Mouse (Mus musculus): ENCODE results near the gene Pate2. TPM values are rescaled to one million over a fixed set of nuclear protein-coding genes. Genes with fewer than 3 reads are reported as not detected.
A peak's percentile ranks its signal among the peaks of the same experiment; 100 is the strongest.

The Pate2 gene
- 1.5 and 1.7 TPM in 2 replicates for polyA plus RNA-seq (2016; fragmentation: Nextera tagmentation; extraction: Ambion mirVana)

DNA sequence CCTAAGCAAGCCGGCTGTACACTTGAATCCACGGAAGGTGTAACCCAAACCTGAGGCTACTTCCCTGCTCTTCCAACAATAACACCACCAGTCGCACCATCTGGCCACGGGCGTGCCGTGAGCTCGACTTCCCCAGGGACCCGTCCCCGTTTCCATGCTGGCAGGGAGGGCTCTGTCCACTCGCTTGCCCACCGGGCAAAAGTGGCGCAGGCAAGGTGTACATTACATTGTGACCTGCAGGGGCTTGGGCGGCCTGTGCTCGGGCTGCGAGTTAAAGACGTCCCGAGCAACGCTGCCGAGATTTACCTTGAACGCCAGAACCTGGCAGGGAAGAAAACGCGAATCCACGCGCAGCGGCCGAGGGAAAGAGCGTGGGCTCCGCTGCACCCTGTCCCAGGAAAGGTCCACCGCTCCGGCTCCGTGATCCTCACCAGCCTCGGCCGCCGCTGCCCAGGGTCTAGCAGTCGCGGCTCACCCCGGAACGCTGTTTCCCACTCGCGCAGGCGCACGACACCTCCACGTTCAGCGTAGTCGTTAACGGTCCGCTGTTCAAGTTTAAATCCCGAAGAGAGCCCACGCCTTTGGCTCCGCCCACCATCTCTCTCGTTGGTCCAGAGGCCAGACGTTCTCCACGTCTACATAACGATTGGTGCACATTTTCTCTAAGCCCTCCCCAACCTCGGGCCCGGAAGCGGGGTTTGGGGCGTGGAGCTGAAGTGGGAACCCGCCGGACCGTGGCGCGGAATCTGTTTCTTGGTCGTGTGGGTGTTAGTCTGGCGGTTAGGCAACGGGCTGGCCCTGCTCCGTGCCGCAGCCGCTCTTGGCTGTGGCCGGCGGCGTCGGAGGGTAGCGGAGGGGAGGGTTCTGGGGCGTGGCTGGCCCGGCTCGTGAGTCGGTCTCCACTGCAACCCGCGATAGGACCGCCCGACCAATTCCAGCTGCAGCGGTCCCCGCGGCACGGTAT, at the start of gene Pate2, which contains the start of gene Hyls1:
Gene Pate2, plus strand, starts transcription at position 714 of the 964 bp plus-strand sequence.
Gene Hyls1, minus strand, starts transcription at position 828 of the 964 bp plus-strand sequence.
- H3K27me3 ChIP-seq (replicated peaks) = peaks cover 6% of the 10 kb centered on the region
- peak; percentile 99 for ATAC-seq (ENCODE audit: low FRiP score, low read depth)
- H3K4me3 ChIP-seq = peak within 1 kb of the TSS; percentile 72
- no peaks in the 10 kb centered on the region for H3K9me3 ChIP-seq
- peak within 1 kb of the TSS; percentile 68 for H3K4me2 ChIP-seq (replicated peaks)
- under 1% methylated on average over 86 of the region's 86 CpGs for WGBS
- H3K36me3 ChIP-seq = peaks cover 17% of the 10 kb centered on the region
- H3K9ac ChIP-seq = peak within 1 kb of the TSS; percentile 78
- peaks cover 6% of the 10 kb centered on the region for H3K4me1 ChIP-seq
- peak within 1 kb of the TSS; percentile 82 for H3K27ac ChIP-seq

DNA sequence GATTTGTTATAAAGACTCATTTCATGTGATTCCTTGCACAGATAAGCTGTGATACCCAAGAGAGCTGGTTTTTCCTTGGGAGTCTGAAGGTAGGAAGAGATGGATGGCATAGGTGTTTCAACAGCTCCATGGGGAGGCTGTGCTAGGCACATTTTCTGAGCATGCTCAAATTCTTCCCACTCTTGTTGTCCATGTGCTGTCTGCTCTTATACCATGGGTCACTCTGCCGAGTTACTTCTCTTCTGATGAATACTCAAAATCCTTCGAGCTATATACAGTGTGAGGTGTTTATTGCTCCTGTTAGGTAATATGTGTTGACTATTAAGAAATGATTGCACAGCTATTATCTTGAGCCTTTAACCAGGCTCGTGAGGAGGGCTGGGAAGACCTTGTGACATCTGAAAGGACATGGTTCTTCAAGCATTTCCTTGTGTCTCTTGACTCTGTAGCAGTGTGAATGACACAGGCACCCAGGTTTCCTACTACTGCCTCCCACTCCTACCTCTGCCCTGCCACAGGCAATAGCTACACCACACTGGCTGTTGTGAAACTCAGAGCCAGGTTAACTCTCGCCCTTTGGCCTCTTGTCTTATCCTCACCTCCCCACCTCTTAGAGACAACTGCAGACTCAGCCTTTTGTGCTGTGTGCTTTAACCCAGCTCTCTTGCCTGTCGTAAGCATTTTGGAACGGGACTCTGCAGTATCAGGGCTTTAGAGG, 49.3 kb upstream of the Pate2 start:
- no peak for ATAC-seq (ENCODE audit: low FRiP score, low read depth)
- 85% methylated on average over 6 of the region's 6 CpGs for WGBS
- Histone ChIP-seq H3K4me1 (peaks cover 10% of the 10 kb centered on the region), H3K36me3 (no peaks in the 10 kb centered on the region), H3K9me3 (no peaks in the 10 kb centered on the region), H3K9ac (no peak overlapping the region), H3K4me2 (replicated peaks) (no peak overlapping the region), H3K27ac (no peak overlapping the region), H3K4me3 (no peak overlapping the region), H3K27me3 (replicated peaks) (no peaks in the 10 kb centered on the region; the same call in 1 of the 2 replicates)

DNA sequence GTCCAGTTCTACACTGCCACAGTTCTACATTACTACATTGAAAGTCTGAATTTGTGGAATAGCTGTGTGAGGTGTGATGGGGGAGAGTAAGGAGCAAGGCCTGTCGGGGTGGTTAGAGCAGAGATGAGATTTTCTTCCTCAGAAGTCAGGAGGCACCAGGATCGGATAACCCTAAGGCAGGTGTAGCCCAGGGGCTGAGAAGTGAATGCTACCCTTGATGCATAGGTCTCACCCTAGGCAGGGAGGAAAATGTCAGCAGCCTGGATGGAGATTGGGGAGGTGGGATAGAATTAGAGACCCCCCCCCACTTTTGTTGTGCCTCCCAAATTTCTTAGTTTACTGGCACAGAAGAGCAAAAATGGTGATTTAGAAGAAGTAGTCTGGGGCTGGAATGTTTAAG, 47.8 kb upstream of the Pate2 start:
- 83% methylated on average over 2 of the region's 2 CpGs for WGBS
- peaks cover 10% of the 10 kb centered on the region for H3K4me1 ChIP-seq
- no peak overlapping the region for H3K27ac ChIP-seq
- no peak overlapping the region for H3K9ac ChIP-seq
- no peak overlapping the region for H3K4me2 ChIP-seq (replicated peaks)
- H3K36me3 ChIP-seq = no peaks in the 10 kb centered on the region
- ATAC-seq (ENCODE audit: low FRiP score, low read depth) = no peak
- no peaks in the 10 kb centered on the region; the same call in 1 of the 2 replicates for H3K27me3 ChIP-seq (replicated peaks)
- H3K9me3 ChIP-seq = no peaks in the 10 kb centered on the region
- H3K4me3 ChIP-seq = no peak overlapping the region

DNA sequence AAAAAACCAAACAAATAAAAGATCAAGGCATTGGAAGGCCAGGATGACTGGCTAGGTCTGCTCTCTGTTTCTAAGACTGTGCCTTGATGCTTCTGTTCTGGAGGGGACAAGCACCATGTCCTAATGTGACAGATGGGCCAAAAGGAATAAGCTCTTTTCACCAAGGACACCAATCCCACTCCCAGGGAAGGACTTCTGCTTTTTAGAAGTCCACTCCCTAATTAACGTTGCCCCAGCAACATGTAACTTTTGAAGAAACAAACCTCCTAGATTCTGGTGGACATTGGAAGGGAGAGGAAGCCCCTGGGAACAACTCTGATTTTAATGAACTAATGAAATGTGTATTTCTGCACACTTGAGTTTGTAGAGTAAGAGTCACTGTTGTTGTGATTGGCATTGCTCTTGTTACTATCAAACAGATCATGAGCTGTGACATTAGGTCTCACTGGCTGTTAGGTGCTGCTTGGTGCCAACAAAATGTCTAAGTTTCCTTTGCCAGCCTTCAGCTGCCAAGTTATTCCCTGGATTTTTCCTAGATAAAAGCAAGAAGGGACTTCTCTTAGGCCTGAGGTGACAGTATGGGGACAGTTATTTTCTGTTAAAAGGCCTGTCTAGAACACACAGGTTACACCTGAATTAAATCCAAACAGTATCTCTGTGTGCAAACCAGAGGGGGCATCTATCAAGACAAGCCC, 47.1 kb upstream of the Pate2 start:
- H3K4me2 ChIP-seq (replicated peaks) = no peak overlapping the region
- WGBS = 65% methylated on average over 1 of the region's 1 CpGs
- H3K4me1 ChIP-seq = peaks cover 10% of the 10 kb centered on the region
- H3K9me3 ChIP-seq = no peaks in the 10 kb centered on the region
- ATAC-seq (ENCODE audit: low FRiP score, low read depth) = no peak
- H3K27ac ChIP-seq = no peak overlapping the region
- H3K36me3 ChIP-seq = no peaks in the 10 kb centered on the region
- no peaks in the 10 kb centered on the region; the same call in 1 of the 2 replicates for H3K27me3 ChIP-seq (replicated peaks)
- no peak overlapping the region for H3K4me3 ChIP-seq
- no peak overlapping the region for H3K9ac ChIP-seq

DNA sequence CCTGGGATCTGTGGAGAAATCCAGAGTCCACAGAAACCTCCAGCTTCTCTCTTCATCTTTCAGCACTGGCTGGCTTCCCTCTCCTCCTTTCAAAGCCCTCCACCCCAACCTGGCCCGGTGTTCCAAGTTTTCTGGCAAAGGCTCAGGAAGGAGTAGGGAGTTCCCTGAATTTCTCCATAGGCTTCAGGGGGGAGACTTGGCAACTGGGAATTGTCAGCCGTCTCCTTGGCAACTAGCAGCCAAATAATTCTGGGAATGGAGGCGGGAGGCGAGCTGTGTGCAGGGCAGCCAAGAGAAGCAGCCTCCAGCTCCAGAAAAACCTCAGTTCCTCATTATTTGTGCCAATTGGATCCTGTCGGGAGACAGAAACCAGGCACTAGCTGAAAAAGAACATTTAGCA, 46.5 kb upstream of the Pate2 start:
- H3K4me3 ChIP-seq = no peak overlapping the region
- no peaks in the 10 kb centered on the region for H3K36me3 ChIP-seq
- H3K4me1 ChIP-seq = peaks cover 10% of the 10 kb centered on the region
- WGBS = 24% methylated on average over 5 of the region's 5 CpGs
- no peaks in the 10 kb centered on the region for H3K9me3 ChIP-seq
- H3K4me2 ChIP-seq (replicated peaks) = no peak overlapping the region
- no peak overlapping the region for H3K9ac ChIP-seq
- H3K27me3 ChIP-seq (replicated peaks) = no peaks in the 10 kb centered on the region; the same call in 1 of the 2 replicates
- H3K27ac ChIP-seq = no peak overlapping the region
- ATAC-seq (ENCODE audit: low FRiP score, low read depth) = peak; percentile 41

DNA sequence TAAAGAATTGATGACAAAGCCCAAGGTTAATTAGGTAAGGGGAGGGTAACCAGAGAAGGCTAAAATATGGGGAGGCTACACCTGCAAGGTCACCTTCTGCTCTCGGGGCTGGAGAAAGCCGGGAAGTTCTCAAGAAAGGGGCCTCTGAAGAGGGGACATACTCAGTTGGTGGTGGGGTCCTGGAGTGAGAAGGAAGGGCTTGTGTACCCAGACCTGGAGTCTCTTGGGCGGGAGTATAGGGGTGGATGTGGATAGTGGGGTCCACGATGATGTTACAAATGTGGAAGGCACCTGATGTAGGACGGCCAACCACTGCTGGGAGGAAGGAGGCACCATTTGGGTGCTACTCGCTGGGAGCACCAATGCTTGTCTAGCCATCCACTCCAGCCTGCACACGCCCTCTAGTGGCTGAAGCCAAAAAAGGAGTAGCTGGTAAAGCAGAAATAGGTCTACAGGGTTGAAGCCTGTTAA, 46.1 kb upstream of the Pate2 start:
- H3K27ac ChIP-seq = no peak overlapping the region
- H3K4me2 ChIP-seq (replicated peaks) = no peak overlapping the region
- H3K9me3 ChIP-seq = no peaks in the 10 kb centered on the region
- peak; percentile 82 for ATAC-seq (ENCODE audit: low FRiP score, low read depth)
- WGBS = 28% methylated on average over 7 of the region's 7 CpGs
- H3K4me1 ChIP-seq = peaks cover 10% of the 10 kb centered on the region
- no peaks in the 10 kb centered on the region; the same call in 1 of the 2 replicates for H3K27me3 ChIP-seq (replicated peaks)
- H3K9ac ChIP-seq = no peak overlapping the region
- no peak overlapping the region for H3K4me3 ChIP-seq
- H3K36me3 ChIP-seq = no peaks in the 10 kb centered on the region

DNA sequence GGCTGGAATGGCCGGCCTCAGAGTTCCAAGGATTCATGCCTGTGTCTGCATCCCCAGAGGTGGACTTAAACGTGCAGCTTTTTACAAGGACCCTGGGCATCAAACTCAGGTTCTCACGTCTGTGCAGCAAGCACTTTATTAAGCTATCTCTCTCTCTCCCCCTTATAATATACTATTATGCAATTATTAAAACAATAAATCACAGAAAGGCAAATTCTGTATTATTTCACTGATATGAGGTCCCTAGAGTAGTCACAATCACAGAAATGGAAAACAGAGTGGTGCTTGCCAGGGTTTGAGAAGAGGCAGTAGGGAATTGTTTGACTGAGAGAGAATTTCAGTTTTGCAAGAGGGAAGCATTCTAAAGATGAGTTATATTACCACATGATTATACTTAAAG, 40.9 kb upstream of the Pate2 start:
- Histone ChIP-seq H3K4me2 (replicated peaks) (no peak overlapping the region), H3K27ac (no peak overlapping the region), H3K4me1 (peaks cover 5% of the 10 kb centered on the region), H3K4me3 (no peak overlapping the region), H3K9ac (no peak overlapping the region), H3K36me3 (no peaks in the 10 kb centered on the region), H3K9me3 (no peaks in the 10 kb centered on the region), H3K27me3 (replicated peaks) (no peaks in the 10 kb centered on the region; the same call in 1 of the 2 replicates)
- 64% methylated on average over 3 of the region's 3 CpGs for WGBS
- no peak for ATAC-seq (ENCODE audit: low FRiP score, low read depth)

DNA sequence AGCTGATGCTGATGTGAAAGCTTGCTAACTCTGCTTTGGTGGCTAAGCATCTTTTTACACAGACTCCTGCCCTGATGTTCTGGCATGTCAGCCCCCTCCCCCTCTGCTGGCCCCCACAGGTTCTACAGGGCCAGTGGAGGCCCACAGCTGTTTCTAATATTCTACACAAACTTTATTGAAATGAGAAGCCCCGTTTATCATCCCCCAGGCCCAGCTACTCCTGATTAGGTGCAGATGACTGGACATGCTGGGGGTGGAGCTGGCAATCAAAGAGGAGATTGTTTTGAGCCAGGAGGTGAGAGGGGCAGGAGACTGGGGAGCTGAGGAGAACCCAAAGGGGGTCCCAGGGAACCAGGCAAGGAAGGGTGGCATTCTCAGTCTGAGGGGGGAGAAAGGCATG, 40.3 kb upstream of the Pate2 start:
- H3K27ac ChIP-seq = no peak overlapping the region
- no peak for ATAC-seq (ENCODE audit: low FRiP score, low read depth)
- 27% methylated on average over 1 of the region's 1 CpGs for WGBS
- no peak overlapping the region for H3K9ac ChIP-seq
- no peak overlapping the region for H3K4me2 ChIP-seq (replicated peaks)
- H3K9me3 ChIP-seq = no peaks in the 10 kb centered on the region
- H3K4me1 ChIP-seq = peaks cover 5% of the 10 kb centered on the region; the same call in 1 of the 2 replicates
- no peak overlapping the region for H3K4me3 ChIP-seq
- H3K27me3 ChIP-seq (replicated peaks) = no peaks in the 10 kb centered on the region; the same call in 1 of the 2 replicates
- no peaks in the 10 kb centered on the region for H3K36me3 ChIP-seq

DNA sequence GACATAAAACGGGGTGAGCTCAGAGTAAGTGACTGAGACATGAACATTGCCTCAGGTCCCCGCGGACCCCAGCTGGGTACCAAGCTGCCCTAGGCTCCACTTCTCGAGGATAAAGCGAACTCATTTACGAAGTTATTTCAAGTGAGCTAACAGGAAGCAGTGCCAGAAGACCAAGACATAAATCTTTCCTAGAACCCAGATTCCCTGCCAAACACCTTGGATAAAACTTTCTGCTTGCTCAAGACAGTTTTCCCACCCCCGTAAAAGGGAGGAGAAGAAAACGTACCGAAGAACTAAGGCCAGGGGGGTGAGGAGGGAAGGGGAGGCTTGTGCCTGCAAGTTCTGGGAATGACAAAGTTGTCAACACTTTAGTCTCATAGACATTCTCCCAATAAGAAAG, 36.8 kb upstream of the Pate2 start:
- Histone ChIP-seq H3K27me3 (replicated peaks) (no peaks in the 10 kb centered on the region), H3K9me3 (no peaks in the 10 kb centered on the region), H3K4me3 (no peak overlapping the region), H3K27ac (no peak overlapping the region), H3K4me2 (replicated peaks) (no peak overlapping the region), H3K36me3 (no peaks in the 10 kb centered on the region), H3K4me1 (peaks cover 11% of the 10 kb centered on the region; the same call in 1 of the 2 replicates), H3K9ac (no peak overlapping the region)
- WGBS = 64% methylated on average over 9 of the region's 9 CpGs
- no peak for ATAC-seq (ENCODE audit: low FRiP score, low read depth)

DNA sequence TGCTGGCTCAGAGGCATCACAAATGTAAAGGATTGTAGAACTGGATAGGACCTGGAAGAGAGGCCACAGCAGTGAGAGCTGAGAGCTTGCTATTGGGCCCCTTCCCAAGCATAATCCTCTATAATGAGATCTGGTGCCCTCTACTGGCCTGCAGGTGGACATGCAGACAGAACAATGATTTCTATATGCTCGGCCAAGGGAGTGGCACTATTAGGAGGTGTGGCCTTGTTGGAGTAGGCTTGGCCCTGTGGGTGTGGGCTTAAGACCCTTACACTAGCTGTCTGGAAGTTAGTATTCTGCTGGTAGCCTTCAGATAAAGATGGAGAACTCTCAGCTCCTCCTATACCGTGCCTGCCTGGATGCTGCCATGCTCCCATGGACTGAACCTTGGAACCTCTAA, 35.0 kb upstream of the Pate2 start:
- Histone ChIP-seq H3K9me3 (no peaks in the 10 kb centered on the region), H3K9ac (no peak overlapping the region), H3K36me3 (no peaks in the 10 kb centered on the region), H3K27me3 (replicated peaks) (no peaks in the 10 kb centered on the region), H3K27ac (no peak overlapping the region), H3K4me2 (replicated peaks) (no peak overlapping the region), H3K4me3 (no peak overlapping the region), H3K4me1 (peaks cover 9% of the 10 kb centered on the region; the same call in 1 of the 2 replicates)
- 9% methylated on average over 2 of the region's 2 CpGs for WGBS
- ATAC-seq (ENCODE audit: low FRiP score, low read depth) = peak; percentile 80

DNA sequence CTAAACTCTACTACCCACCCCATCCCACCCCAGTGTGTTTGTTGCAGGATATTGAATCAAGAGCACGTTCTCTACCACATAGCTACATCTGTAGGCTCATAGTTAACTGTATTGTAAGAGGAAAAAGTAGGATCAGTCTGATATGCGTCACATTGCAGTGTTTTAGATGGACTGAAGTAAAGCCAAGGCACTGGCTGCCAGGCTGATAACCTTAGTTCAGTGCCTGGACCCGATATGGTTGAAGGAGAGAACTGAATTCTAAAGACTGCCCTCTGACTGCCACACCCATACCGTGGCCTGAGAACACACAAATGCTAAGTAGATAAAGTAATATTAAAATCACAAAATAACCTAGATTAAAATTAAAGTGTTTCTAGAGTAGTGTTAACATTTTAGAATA, 34.2 kb upstream of the Pate2 start:
- 85% methylated on average over 4 of the region's 4 CpGs for WGBS
- no peak for ATAC-seq (ENCODE audit: low FRiP score, low read depth)

More for the DNA sequence above, 34.2 kb upstream of the Pate2 start:
- Histone ChIP-seq H3K9ac (no peak overlapping the region), H3K27me3 (replicated peaks) (no peaks in the 10 kb centered on the region), H3K4me1 (peaks cover 9% of the 10 kb centered on the region; the same call in 1 of the 2 replicates), H3K27ac (no peak overlapping the region), H3K4me3 (no peak overlapping the region), H3K4me2 (replicated peaks) (no peak overlapping the region), H3K9me3 (no peaks in the 10 kb centered on the region), H3K36me3 (no peaks in the 10 kb centered on the region)

Measured in neural tube, embryonic 12.5 days (tissue).